Mouse (Mus musculus) hindbrain, embryonic 10.5 days (tissue): ENCODE data around the gene Gzmm. TPM values are rescaled to one million over a fixed set of nuclear protein-coding genes. Genes with fewer than 3 reads are reported as not detected.

Experiments
- DNase-seq: peaks from one replicate; pipeline ENCODE4 v3.0.0-alpha.2; 2017; ENCODE audit warnings: low spot score
- H3K27ac ChIP-seq: fragments of 300-500 bp; sonication (generic); 2 replicates; pipeline ENCODE4 v1.5.1; 2016; ENCODE audit warnings: mild to moderate bottlenecking, moderate library complexity
- H3K27me3 ChIP-seq: fragments of 300-500 bp; sonication (generic); 2 replicates; pipeline ENCODE4 v1.6.1; 2016; ENCODE audit warnings: mild to moderate bottlenecking; ENCODE audit not compliant: poor library complexity, insufficient read depth, severe bottlenecking
- H3K36me3 ChIP-seq: fragments of 300-500 bp; sonication (generic); 2 replicates; pipeline ENCODE4 v1.6.1; 2016; ENCODE audit warnings: mild to moderate bottlenecking, moderate library complexity
- H3K4me1 ChIP-seq: fragments of 300-500 bp; sonication (generic); replicated peaks from 2 replicates; pipeline ENCODE4 v1.6.1; 2016; ENCODE audit warnings: mild to moderate bottlenecking
- H3K4me3 ChIP-seq: fragments of 300-500 bp; sonication (generic); 2 replicates; pipeline ENCODE4 v1.5.1; 2016; ENCODE audit warnings: mild to moderate bottlenecking, moderate library complexity
- H3K9me3 ChIP-seq: fragments of 300-500 bp; sonication (generic); 2 replicates; pipeline ENCODE4 v1.6.1; 2016; ENCODE audit warnings: mild to moderate bottlenecking, moderate library complexity
- WGBS: fragments of 180-500 bp; shearing (Covaris S2); methylation state at CpG from one replicate; pipeline ENCODE4 v1.1.7; 2016; 5-methylcytosine and 5-hydroxymethylcytosine counted together
- polyA plus RNA-seq: library from polyadenylated mRNA; unstranded; fragments of >200 nt; fragmentation: Nextera tagmentation; extraction: Ambion mirVana; gene quantifications from 2 replicates; pipeline ENCODE4 v1.2.1, GENCODE M21; 2016

Gzmm gene
- polyA plus RNA-seq, 1 experiment from 2014 or later = 0.75 TPM

DNA sequence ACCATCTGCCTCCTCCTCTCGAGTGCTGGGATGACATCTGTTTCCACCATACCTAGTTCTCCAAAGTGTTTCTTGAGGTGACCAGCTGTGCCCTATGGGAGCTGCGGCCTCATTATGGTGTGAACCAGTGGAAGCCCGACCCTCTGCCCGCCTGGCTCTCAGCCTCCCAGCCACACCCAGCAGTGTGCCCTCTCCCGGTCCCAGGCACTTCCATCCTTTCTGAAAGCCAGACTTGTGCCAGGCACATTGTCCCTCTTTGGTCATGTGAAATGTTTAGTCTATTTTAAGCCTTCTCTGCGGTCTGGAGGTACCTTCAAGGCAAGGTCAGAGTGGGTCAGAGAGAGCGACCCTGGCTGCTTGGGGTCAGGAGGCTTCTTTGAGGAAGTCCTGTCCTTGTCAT, 34.9 kb downstream of the Gzmm start:
- 89% methylated on average over 7 of the region's 7 CpGs for WGBS
- H3K27ac ChIP-seq = no peak overlapping the region
- H3K9me3 ChIP-seq = 0 out of 2 replicates have a peak, but pooled peaks cover 3% of the 10 kb centered on the region
- peaks cover 27% of the 10 kb centered on the region for H3K4me1 ChIP-seq
- no peaks in the 10 kb centered on the region for H3K36me3 ChIP-seq
- H3K4me3 ChIP-seq = no peak overlapping the region
- DNase-seq = no peak
- peaks cover 15% of the 10 kb centered on the region for H3K27me3 ChIP-seq

DNA sequence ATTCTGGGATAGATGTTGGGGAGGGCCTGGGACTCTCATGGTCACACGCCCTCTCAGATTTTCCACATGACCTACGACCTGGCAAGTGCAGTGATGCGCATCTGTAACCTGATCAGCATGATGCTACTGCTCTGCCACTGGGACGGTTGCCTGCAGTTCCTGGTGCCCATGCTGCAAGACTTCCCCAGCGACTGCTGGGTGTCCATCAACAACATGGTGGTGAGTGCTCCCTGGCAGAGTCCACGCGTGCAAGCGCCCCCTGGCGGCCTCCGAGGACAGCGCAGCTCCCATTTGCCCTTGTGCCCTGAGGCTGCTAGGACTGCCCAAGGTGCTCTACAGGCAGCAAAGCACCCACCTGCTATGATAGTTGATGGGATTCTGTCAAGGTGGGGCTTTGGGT, 37.3 kb downstream of the Gzmm start:
- WGBS = 29% methylated on average over 11 of the region's 11 CpGs
- peak; percentile 50 for DNase-seq

DNA sequence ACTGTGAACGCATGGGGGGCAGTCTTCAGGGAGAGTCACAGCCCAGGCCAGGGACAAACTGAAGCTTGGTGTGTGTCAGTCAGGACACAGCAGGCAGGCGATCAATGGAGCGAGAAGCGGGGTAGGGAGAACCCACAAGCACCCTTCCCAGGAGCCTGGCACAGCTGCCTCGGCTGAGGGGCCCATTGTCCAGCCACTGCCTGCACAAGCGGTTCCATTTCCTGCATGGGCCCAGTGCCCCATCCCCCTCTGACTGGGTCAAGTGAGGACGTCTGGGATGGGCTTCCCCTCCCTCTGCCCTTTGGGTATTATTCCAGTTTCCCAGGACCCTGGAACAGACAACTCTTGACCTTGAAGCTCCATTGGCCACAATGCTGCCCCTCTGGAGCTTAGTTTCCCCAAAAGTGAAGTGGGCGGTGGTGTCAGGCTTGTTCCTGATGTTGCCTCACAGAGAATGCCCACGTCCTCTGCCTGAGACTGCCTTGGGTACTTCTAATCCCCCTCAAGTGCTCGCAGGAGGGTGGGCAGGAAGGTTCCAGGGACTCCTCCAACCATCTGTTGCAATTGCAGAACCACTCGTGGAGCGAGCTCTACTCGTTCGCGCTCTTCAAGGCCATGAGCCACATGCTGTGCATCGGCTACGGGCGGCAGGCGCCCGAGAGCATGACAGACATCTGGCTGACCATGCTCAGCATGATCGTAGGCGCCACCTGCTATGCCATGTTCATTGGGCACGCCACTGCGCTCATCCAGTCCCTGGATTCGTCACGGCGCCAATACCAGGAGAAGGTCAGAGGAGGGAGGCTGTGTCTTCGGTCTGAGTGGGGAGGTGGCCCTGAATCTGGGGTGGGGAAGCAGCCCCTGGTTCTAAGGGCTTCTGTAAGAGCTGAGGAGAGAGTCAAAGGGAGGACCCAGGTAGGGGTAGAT, 39.8 kb downstream of the Gzmm start:
- H3K27me3 ChIP-seq = no peaks in the 10 kb centered on the region
- no peak for DNase-seq
- 75% methylated on average over 28 of the region's 28 CpGs for WGBS
- peaks cover 15% of the 10 kb centered on the region for H3K36me3 ChIP-seq
- H3K27ac ChIP-seq = no peak overlapping the region
- H3K4me1 ChIP-seq = peaks cover 22% of the 10 kb centered on the region
- peaks cover 7% of the 10 kb centered on the region; the same call in 1 of the 2 replicates for H3K9me3 ChIP-seq
- no peak overlapping the region for H3K4me3 ChIP-seq

More for the DNA sequence above, 37.3 kb downstream of the Gzmm start:
- Histone ChIP-seq H3K36me3 (no peaks in the 10 kb centered on the region), H3K4me3 (no peak overlapping the region), H3K27me3 (no peaks in the 10 kb centered on the region), H3K9me3 (0 out of 2 replicates have a peak, but pooled peaks cover 3% of the 10 kb centered on the region), H3K4me1 (peaks cover 30% of the 10 kb centered on the region), H3K27ac (no peak overlapping the region)

DNA sequence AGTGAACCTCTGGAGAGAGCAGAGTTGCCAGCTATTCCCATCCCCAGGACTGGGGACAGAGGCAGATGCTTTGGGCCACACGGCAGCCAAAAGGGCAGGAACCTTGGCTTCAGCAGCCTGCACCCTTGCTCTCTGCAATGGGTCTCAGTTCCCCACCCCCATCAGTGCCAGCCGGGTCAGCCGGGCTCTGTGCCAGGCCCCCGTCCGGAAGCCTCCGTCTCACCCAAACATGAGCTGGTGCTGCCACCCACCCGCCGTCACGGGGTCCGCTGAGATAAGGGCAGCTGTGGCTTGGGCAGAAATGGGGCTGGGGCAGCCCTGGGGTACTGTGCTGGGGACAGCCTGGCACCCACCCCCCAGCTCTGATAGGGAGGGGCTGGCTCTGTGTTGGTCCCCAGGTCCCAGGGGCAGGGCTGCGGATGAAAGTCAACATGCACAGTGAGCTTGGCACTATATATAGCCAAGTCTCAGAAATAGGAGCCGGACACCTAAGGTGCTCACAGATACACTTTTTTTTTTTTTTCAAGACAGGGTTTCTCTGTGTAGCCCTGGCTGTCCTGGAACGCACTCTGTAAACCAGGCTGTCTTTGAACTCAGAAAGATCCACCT, 40.6 kb downstream of the Gzmm start:
- DNase-seq = no peak
- WGBS = 86% methylated on average over 13 of the region's 13 CpGs
- Histone ChIP-seq H3K9me3 (peaks cover 7% of the 10 kb centered on the region; the same call in 1 of the 2 replicates), H3K27ac (no peak overlapping the region), H3K36me3 (peaks cover 24% of the 10 kb centered on the region), H3K4me1 (peaks cover 18% of the 10 kb centered on the region), H3K27me3 (peaks cover 4% of the 10 kb centered on the region), H3K4me3 (no peak overlapping the region)

DNA sequence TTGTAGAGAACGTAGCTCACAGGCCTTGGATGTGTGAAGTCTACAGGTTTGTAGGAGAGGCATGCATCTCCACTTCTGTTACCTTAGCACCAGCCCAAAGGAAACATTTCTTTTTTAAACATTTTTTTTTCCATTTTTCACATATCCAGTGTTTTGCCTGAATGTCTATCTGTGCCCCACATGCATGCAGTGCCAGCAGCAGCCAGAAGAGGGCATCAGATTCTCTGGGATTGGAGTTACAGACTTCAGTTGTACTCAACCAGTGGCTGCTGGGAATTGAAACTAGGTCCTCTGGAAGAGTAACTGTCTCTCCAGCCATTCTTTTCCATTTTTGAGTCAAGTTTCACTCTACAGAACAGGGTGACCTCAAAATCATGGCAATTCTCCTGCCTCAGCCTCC, 43.7 kb downstream of the Gzmm start:
- WGBS = 94% methylated on average over 1 of the region's 1 CpGs
- Histone ChIP-seq H3K9me3 (peaks cover 20% of the 10 kb centered on the region; the same call in 1 of the 2 replicates), H3K36me3 (peaks cover 54% of the 10 kb centered on the region), H3K4me1 (peaks cover 23% of the 10 kb centered on the region), H3K4me3 (no peak overlapping the region), H3K27ac (no peak overlapping the region), H3K27me3 (peaks cover 31% of the 10 kb centered on the region)
- peak; percentile 38 for DNase-seq

DNA sequence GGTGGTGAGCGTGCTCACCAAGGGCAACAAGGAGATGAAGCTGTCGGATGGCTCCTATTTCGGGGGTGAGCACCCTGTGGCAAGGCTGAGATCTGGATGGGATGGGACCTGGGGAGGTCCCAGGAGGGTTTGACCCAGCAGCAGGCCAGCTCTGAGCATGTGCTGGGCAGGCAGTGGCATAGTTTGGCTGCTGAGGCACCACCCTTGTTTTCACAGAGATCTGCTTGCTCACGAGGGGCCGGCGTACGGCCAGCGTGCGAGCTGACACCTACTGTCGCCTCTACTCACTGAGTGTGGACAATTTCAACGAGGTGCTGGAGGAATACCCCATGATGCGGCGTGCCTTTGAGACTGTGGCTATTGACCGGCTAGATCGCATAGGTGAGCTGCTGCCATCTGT, 45.0 kb downstream of the Gzmm start:
- Histone ChIP-seq H3K4me1 (peaks cover 14% of the 10 kb centered on the region), H3K27ac (no peak overlapping the region), H3K27me3 (peaks cover 31% of the 10 kb centered on the region), H3K36me3 (peaks cover 68% of the 10 kb centered on the region), H3K9me3 (peaks cover 32% of the 10 kb centered on the region; the same call in 1 of the 2 replicates), H3K4me3 (no peak overlapping the region)
- no peak for DNase-seq
- WGBS = 95% methylated on average over 15 of the region's 15 CpGs

DNA sequence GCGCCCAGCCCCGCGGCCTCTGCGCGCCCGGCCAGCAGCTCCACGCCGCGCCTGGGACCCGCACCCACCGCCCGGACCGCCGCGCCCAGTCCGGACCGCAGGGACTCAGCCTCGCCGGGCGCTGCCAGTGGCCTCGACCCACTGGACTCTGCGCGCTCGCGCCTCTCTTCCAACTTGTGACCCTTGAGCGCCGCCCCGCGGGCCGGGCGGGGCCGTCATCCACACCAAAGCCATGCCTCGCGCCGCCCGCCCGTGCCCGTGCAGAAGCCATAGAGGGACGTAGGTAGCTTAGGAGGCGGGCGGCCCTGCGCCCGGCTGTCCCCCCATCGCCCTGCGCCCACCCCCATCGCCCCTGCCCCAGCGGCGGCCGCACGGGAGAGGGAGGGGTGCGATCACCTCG, 46.5 kb downstream of the Gzmm start:
- peaks cover 12% of the 10 kb centered on the region for H3K4me1 ChIP-seq
- H3K4me3 ChIP-seq = peak overlapping the region; percentile 18; the same call in 1 of the 2 replicates
- H3K27ac ChIP-seq = no peak overlapping the region
- H3K27me3 ChIP-seq = peaks cover 31% of the 10 kb centered on the region
- WGBS = 37% methylated on average over 52 of the region's 52 CpGs
- H3K9me3 ChIP-seq = peaks cover 47% of the 10 kb centered on the region
- no peak for DNase-seq
- peaks cover 83% of the 10 kb centered on the region for H3K36me3 ChIP-seq

DNA sequence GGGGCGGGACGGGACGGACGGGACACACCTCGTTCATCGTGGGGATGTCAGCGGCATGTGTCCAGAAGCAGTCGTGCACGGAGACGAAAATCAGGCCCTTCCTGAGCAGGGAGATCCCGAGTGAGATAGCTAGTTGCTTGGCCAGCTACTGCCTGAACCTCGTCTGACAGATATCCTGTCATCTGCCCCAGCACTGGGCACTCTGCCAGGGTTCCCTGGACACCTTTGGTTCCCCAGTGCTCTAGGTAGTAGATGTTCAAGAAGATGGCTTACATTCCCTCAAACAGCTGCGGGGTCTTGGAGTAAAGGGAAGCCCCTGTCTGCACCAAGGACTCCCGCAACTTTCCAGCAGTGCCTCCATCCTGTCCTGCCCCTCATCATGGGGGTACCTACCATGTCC, 47.9 kb downstream of the Gzmm start:
- H3K9me3 ChIP-seq = peaks cover 53% of the 10 kb centered on the region
- WGBS = 86% methylated on average over 14 of the region's 14 CpGs
- H3K27me3 ChIP-seq = peaks cover 31% of the 10 kb centered on the region
- no peak overlapping the region for H3K27ac ChIP-seq
- H3K4me1 ChIP-seq = peaks cover 18% of the 10 kb centered on the region
- no peak overlapping the region for H3K4me3 ChIP-seq
- peaks cover 96% of the 10 kb centered on the region for H3K36me3 ChIP-seq
- DNase-seq = no peak

DNA sequence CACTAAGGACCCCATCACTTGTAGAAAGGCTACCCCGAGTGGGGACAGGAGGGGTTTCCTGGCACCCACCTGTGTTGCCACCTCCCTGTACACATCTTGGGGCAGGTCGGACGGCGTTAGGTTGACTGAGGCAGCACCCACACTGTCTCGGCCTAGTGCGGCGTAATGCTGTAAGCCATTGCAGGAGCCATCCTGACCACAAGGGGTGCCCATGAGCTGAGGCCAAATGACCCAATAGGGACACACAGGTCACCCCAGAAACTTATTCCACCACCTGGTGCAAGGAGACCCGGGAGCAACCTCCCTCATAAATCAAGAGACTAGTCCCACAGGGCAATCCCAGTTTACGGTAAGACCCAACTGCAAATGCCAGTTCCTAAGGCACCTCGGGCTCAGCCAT, 49.4 kb downstream of the Gzmm start:
- Histone ChIP-seq H3K4me3 (no peak overlapping the region), H3K27me3 (peaks cover 31% of the 10 kb centered on the region), H3K9me3 (peaks cover 49% of the 10 kb centered on the region), H3K27ac (no peak overlapping the region), H3K4me1 (peaks cover 18% of the 10 kb centered on the region), H3K36me3 (peaks cover 99% of the 10 kb centered on the region)
- no peak for DNase-seq
- WGBS = 87% methylated on average over 10 of the region's 10 CpGs

DNA sequence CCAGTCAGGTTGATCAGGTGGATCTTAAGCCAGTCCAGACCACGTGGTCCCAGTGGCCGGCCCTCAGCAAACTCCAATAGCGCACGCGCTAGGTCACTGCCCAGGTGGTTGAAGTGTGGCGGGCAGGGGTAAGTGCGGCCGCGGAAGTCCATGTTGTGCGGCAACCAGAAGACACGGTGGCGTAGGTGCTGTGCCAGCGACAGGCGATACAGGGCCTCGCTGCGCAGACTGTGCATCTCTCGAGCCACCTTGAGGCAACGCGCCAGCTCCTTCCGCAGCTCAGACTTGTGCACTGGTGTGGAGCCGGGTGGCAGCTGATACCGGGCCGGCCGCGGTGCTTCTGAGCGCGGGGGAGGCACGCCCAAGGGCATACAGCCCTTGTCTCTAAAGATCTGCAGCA, 50.4 kb downstream of the Gzmm start:
- DNase-seq = no peak
- peaks cover 18% of the 10 kb centered on the region for H3K4me1 ChIP-seq
- WGBS = 97% methylated on average over 28 of the region's 28 CpGs
- no peak overlapping the region; the same call in 1 of the 2 replicates for H3K4me3 ChIP-seq
- no peak overlapping the region for H3K27ac ChIP-seq
- H3K36me3 ChIP-seq = peaks cover 99% of the 10 kb centered on the region
- H3K9me3 ChIP-seq = peaks cover 49% of the 10 kb centered on the region
- H3K27me3 ChIP-seq = peaks cover 30% of the 10 kb centered on the region

GRCm38 (mm10) chr10:79740863-79741262, 52.0 kb downstream of the Gzmm start:
- H3K27ac ChIP-seq = 0 out of 2 replicates have a peak overlapping the region, but pooled peaks have one; percentile 13
- WGBS = 61% methylated on average over 11 of the region's 11 CpGs

DNA sequence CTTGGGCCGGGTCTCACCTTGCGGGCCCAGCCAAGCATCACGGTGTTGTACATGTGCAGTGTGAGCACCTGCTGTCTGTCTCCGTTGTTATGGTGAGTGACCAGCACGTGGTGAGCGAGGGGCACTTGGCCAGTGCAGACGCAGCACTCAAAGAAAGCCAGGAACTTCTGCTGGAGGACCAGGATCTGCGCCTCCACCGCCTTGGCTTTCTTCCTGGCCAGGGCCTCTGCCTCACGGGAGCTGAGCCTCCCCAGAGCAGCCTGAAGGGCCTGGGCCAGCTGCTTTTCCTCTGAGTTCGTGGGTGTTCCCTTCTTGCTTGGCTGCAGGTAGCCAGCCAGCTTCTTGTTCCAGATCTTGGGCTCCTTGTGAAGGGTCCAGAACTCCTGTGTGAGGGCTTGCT, 54.3 kb downstream of the Gzmm start:
- no peak for DNase-seq
- no peaks in the 10 kb centered on the region for H3K27me3 ChIP-seq
- H3K9me3 ChIP-seq = peaks cover 28% of the 10 kb centered on the region
- H3K4me3 ChIP-seq = no peak overlapping the region
- peaks cover 63% of the 10 kb centered on the region for H3K36me3 ChIP-seq
- H3K4me1 ChIP-seq = peaks cover 19% of the 10 kb centered on the region
- no peak overlapping the region for H3K27ac ChIP-seq
- WGBS = 90% methylated on average over 11 of the region's 11 CpGs

More at GRCm38 (mm10) chr10:79740863-79741262, 52.0 kb downstream of the Gzmm start:
- DNase-seq = peak; percentile 43
- Histone ChIP-seq H3K36me3 (peaks cover 86% of the 10 kb centered on the region), H3K9me3 (peaks cover 38% of the 10 kb centered on the region), H3K27me3 (peaks cover 14% of the 10 kb centered on the region), H3K4me1 (peaks cover 15% of the 10 kb centered on the region), H3K4me3 (no peak overlapping the region)
